Mouse (Mus musculus) E14TG2a.4 (cell line): ENCODE results near the gene Tm9sf2.

Experiments used
- CTCF ChIP-seq: conservative IDR thresholded peaks from 2 replicates; pipeline ENCODE4 v1.5.1; 2014; ENCODE audit warnings: low read length
- NANOG ChIP-seq: IDR thresholded peaks from 2 replicates; pipeline ENCODE4 v1.6.1; 2014; ENCODE audit warnings: borderline replicate concordance, low read length, mixed read lengths

DNA sequence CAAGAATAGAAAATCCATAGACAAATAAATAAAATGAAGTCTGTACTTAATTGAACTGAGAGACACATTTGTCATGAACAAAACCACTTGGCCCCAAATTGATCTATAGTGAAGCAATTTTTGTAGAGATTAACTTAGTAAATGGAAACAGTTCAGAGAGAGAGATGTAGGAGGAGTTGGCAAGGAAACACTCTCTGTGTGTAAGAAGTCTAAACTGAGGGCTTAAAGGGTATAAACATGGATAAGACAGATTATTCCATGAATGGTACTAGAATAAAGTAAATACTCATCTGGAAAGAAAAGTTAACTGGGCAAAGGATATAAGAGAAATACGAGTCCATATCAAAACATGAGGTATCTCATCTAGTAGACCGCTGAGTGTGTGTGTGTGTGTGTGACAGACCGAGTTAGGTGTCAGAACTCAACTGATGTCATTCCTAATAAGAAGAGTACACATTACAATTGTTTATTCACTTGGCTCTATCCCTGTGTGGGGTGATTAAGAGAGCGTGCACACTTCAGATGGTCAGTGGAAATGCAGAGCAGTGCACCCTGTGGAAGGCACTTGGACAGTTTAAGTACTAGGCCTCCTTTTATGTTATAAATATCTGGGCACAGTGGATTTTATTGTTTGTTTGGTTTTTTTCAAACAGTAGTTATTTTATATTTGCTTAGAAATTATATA, 36.9 kb downstream of the Tm9sf2 start:
- no peak for TF ChIP-seq CTCF
- TF ChIP-seq NANOG, result no peak
